Mouse (Mus musculus) lung, embryonic 14.5 days (tissue): ENCODE results near the gene Ndufv1. TPM values are rescaled to one million over a fixed set of nuclear protein-coding genes. Genes with fewer than 3 reads are reported as not detected.
"Not testable (repeated sequence)": the region's sequence is repeated elsewhere in the genome, so short reads cannot be mapped to it uniquely, and the experiment has no call there.

ENCODE experiments used
- ATAC-seq: fragments of 200-750 bp; cut with Nextera tagmentation; 2 replicates; pipeline ENCODE4 v1.8.0; 2017; ENCODE audit warnings: mild to moderate bottlenecking, moderate TSS enrichment, moderate library complexity; ENCODE audit not compliant: insufficient read depth
- DNase-seq: peaks from one replicate; pipeline ENCODE4 v3.0.0-alpha.2; 2015
- H3K27ac ChIP-seq: fragments of 300-500 bp; sonication (generic); 2 replicates; pipeline ENCODE4 v1.5.1; 2014; ENCODE audit warnings: low read depth, mild to moderate bottlenecking, moderate library complexity
- H3K27me3 ChIP-seq: fragments of 300-500 bp; sonication (generic); 2 replicates; pipeline ENCODE4 v1.6.1; 2014; ENCODE audit warnings: low read length, control low read depth; ENCODE audit not compliant: insufficient read depth
- H3K36me3 ChIP-seq: fragments of 300-500 bp; sonication (generic); 2 replicates; pipeline ENCODE4 v1.6.1; 2014; ENCODE audit warnings: control low read depth; ENCODE audit not compliant: insufficient read depth
- H3K4me1 ChIP-seq: fragments of 300-500 bp; sonication (generic); 2 replicates; pipeline ENCODE4 v1.6.1; 2014; ENCODE audit warnings: antibody characterized with exemption, control low read depth; ENCODE audit not compliant: insufficient read depth
- H3K4me2 ChIP-seq: fragments of 300-500 bp; sonication (generic); 2 replicates; pipeline ENCODE4 v1.6.1; 2014; ENCODE audit warnings: mild to moderate bottlenecking
- H3K4me3 ChIP-seq: fragments of 300-500 bp; sonication (generic); 2 replicates; pipeline ENCODE4 v1.5.1; 2014; ENCODE audit warnings: low read depth, low read length
- H3K9ac ChIP-seq: fragments of 300-500 bp; sonication (generic); 2 replicates; pipeline ENCODE4 v1.6.1; 2014
- H3K9me3 ChIP-seq: fragments of 300-500 bp; sonication (generic); 2 replicates; pipeline ENCODE4 v1.6.1; 2016; ENCODE audit warnings: low read depth, low read length, control low read depth
- CTCF ChIP-seq: IDR thresholded peaks from 2 replicates; pipeline ENCODE4 v1.5.1; 2016; ENCODE audit warnings: antibody characterized with exemption, low read depth
- WGBS: fragments of 180-500 bp; shearing (Covaris S2); extraction: QIAGEN DNeasy Blood & Tissue Kit; methylation state at CpG from one replicate; pipeline ENCODE4 v1.1.7; 2014; 5-methylcytosine and 5-hydroxymethylcytosine counted together
- polyA plus RNA-seq: library from polyadenylated mRNA; unstranded; fragments of >200 nt; fragmentation: Nextera tagmentation; extraction: Ambion mirVana; gene quantifications from 2 replicates; pipeline ENCODE4 v1.2.1, GENCODE M21; 2014

The Ndufv1 gene
- polyA plus RNA-seq, 1 experiment from 2014 or later: 193 TPM

GRCm38 (mm10) chr19:3972229-3972628 lies 40.4 kb downstream of the Ndufv1 start, which contains the start of gene Aldh3b2:
TSS of gene Aldh3b2 (plus strand) at chr19:3972328.
- H3K4me3 ChIP-seq: no peak within 1 kb of the TSS
- TF ChIP-seq CTCF: no peak
- H3K4me1 ChIP-seq: no peaks in the 10 kb centered on the region
- H3K27ac ChIP-seq: no peak within 1 kb of the TSS
- ATAC-seq: no peak
- WGBS: 24% methylated on average over 9 of the region's 9 CpGs
- DNase-seq: peak; percentile 38
- H3K9ac ChIP-seq: no peak within 1 kb of the TSS
- no peaks in the 10 kb centered on the region for H3K36me3 ChIP-seq
- H3K9me3 ChIP-seq: no peaks in the 10 kb centered on the region
- no peaks in the 10 kb centered on the region for H3K27me3 ChIP-seq
- no peak within 1 kb of the TSS for H3K4me2 ChIP-seq

GRCm38 (mm10) chr19:3967258-3967657 lies 45.3 kb downstream of the Ndufv1 start:
- Histone ChIP-seq H3K9ac (no peak overlapping the region), H3K4me1 (no peaks in the 10 kb centered on the region), H3K9me3 (no peaks in the 10 kb centered on the region), H3K36me3 (no peaks in the 10 kb centered on the region), H3K4me2 (no peak overlapping the region), H3K27ac (no peak overlapping the region), H3K27me3 (no peaks in the 10 kb centered on the region), H3K4me3 (no peak overlapping the region)
- ATAC-seq: no peak
- no peak for DNase-seq
- no peak for TF ChIP-seq CTCF
- 36% methylated on average over 3 of the region's 3 CpGs for WGBS

- Histone ChIP-seq H3K27ac (no peak overlapping the region), H3K9me3 (no peaks in the 10 kb centered on the region), H3K27me3 (no peaks in the 10 kb centered on the region), H3K36me3 (no peaks in the 10 kb centered on the region), H3K4me2 (no peak overlapping the region), H3K4me1 (no peaks in the 10 kb centered on the region), H3K4me3 (no peak overlapping the region), H3K9ac (no peak overlapping the region)
- DNase-seq: no peak
- TF ChIP-seq CTCF: peak; percentile 53
- WGBS: 61% methylated on average over 11 of the region's 11 CpGs
- ATAC-seq: no peak
Measured at GRCm38 (mm10) chr19:3966330-3967075, 46.1 kb downstream of the Ndufv1 start.

- no peaks in the 10 kb centered on the region for H3K27me3 ChIP-seq
- H3K9me3 ChIP-seq: no peaks in the 10 kb centered on the region
- H3K4me1 ChIP-seq: no peaks in the 10 kb centered on the region
- no peak overlapping the region for H3K4me3 ChIP-seq
- H3K9ac ChIP-seq: no peak overlapping the region
- 63% methylated on average over 4 of the region's 4 CpGs for WGBS
- ATAC-seq (no peak), DNase-seq (no peak)
- no peaks in the 10 kb centered on the region for H3K36me3 ChIP-seq
- H3K4me2 ChIP-seq: no peak overlapping the region
- no peak for TF ChIP-seq CTCF
- H3K27ac ChIP-seq: no peak overlapping the region
Measured at GRCm38 (mm10) chr19:3964030-3964429, 48.6 kb downstream of the Ndufv1 start.

GRCm38 (mm10) chr19:3962469-3962868 lies 50.1 kb downstream of the Ndufv1 start:
- Histone ChIP-seq H3K4me2 (no peak overlapping the region), H3K9me3 (no peaks in the 10 kb centered on the region), H3K4me3 (no peak overlapping the region), H3K4me1 (no peaks in the 10 kb centered on the region), H3K9ac (no peak overlapping the region), H3K27ac (no peak overlapping the region), H3K27me3 (no peaks in the 10 kb centered on the region), H3K36me3 (no peaks in the 10 kb centered on the region)
- DNase-seq (peak; percentile 35), ATAC-seq (no peak)
- TF ChIP-seq CTCF: peak; percentile 32; the same call in 1 of the 2 replicates
- 12% methylated on average over 2 of the region's 2 CpGs for WGBS

- H3K9ac ChIP-seq, H3K27ac ChIP-seq, H3K4me3 ChIP-seq, H3K36me3 ChIP-seq, H3K4me2 ChIP-seq, DNase-seq, H3K4me1 ChIP-seq, H3K27me3 ChIP-seq, ATAC-seq, H3K9me3 ChIP-seq: not testable (repeated sequence)
- WGBS: 54% methylated on average over 6 of the region's 6 CpGs
Measured at GRCm38 (mm10) chr19:3961805-3962204, 50.8 kb downstream of the Ndufv1 start.

- Histone ChIP-seq H3K27ac (no peak overlapping the region), H3K9ac (no peak overlapping the region), H3K4me3 (no peak overlapping the region), H3K4me2 (no peak overlapping the region), H3K9me3 (no peaks in the 10 kb centered on the region), H3K4me1 (no peaks in the 10 kb centered on the region), H3K27me3 (no peaks in the 10 kb centered on the region), H3K36me3 (no peaks in the 10 kb centered on the region)
- no peak for TF ChIP-seq CTCF
- DNase-seq: peak; percentile 7
- 63% methylated on average over 5 of the region's 5 CpGs for WGBS
- ATAC-seq: no peak
Measured at GRCm38 (mm10) chr19:3960211-3960610, 52.4 kb downstream of the Ndufv1 start.
